Mouse (Mus musculus) embryonic facial prominence, embryonic 15.5 days (tissue): ENCODE measurements around the gene Cpvl. TPM values are rescaled to one million over a fixed set of nuclear protein-coding genes. Genes with fewer than 3 reads are reported as not detected.

Experiments
- ATAC-seq: fragments of 200-750 bp; cut with Nextera tagmentation; 2 replicates; pipeline ENCODE4 v1.8.0; 2017; ENCODE audit warnings: low read depth, moderate TSS enrichment; ENCODE audit not compliant: insufficient number of reproducible peaks, low FRiP score, low TSS enrichment
- H3K27ac ChIP-seq: fragments of 300-500 bp; sonication (generic); replicated peaks from 2 replicates; pipeline ENCODE4 v1.5.1; 2015; ENCODE audit warnings: mild to moderate bottlenecking, inconsistent platforms
- H3K27me3 ChIP-seq: fragments of 300-500 bp; sonication (generic); 2 replicates; pipeline ENCODE4 v1.6.1; 2015; ENCODE audit warnings: inconsistent platforms
- H3K36me3 ChIP-seq: fragments of 300-500 bp; sonication (generic); 2 replicates; pipeline ENCODE4 v1.6.1; 2015; ENCODE audit warnings: mild to moderate bottlenecking, inconsistent platforms
- H3K4me1 ChIP-seq: fragments of 300-500 bp; sonication (generic); 2 replicates; pipeline ENCODE4 v1.6.1; 2015; ENCODE audit warnings: inconsistent platforms
- H3K4me2 ChIP-seq: fragments of 300-500 bp; sonication (generic); replicated peaks from 2 replicates; pipeline ENCODE4 v1.6.1; 2015; ENCODE audit warnings: mild to moderate bottlenecking, inconsistent platforms
- H3K4me3 ChIP-seq: fragments of 300-500 bp; sonication (generic); replicated peaks from 2 replicates; pipeline ENCODE4 v1.5.1; 2015; ENCODE audit warnings: mild to moderate bottlenecking, inconsistent platforms
- H3K9ac ChIP-seq: fragments of 300-500 bp; sonication (generic); 2 replicates; pipeline ENCODE4 v1.6.1; 2015; ENCODE audit warnings: inconsistent platforms
- H3K9me3 ChIP-seq: fragments of 300-500 bp; sonication (generic); replicated peaks from 2 replicates; pipeline ENCODE4 v1.6.1; 2016; ENCODE audit warnings: inconsistent platforms
- WGBS: fragments of 180-500 bp; shearing (Covaris S2); methylation state at CpG from one replicate; pipeline ENCODE4 v1.1.7; 2015; 5-methylcytosine and 5-hydroxymethylcytosine counted together
- polyA plus RNA-seq: library from polyadenylated mRNA; unstranded; fragments of >200 nt; fragmentation: Nextera tagmentation; extraction: Ambion mirVana; gene quantifications from 2 replicates; pipeline ENCODE4 v1.2.1, GENCODE M21; 2015

Cpvl gene
- polyA plus RNA-seq, 1 experiment from 2014 or later, result not detected

GRCm38 (mm10) chr6:53931605-53932004, 46.9 kb downstream of the Cpvl start:
- H3K4me3 ChIP-seq, result no peak overlapping the region
- H3K4me2 ChIP-seq, result no peak overlapping the region
- H3K9me3 ChIP-seq, result no peaks in the 10 kb centered on the region
- no peaks in the 10 kb centered on the region for H3K36me3 ChIP-seq
- H3K9ac ChIP-seq, result no peak overlapping the region
- no peak overlapping the region for H3K27ac ChIP-seq
- no peaks in the 10 kb centered on the region for H3K27me3 ChIP-seq
- WGBS, result 30% methylated on average over 8 of the region's 8 CpGs
- 0 out of 2 replicates have a peak, but pooled peaks cover 10% of the 10 kb centered on the region for H3K4me1 ChIP-seq
- no peak for ATAC-seq

- Histone ChIP-seq H3K36me3 (no peaks in the 10 kb centered on the region), H3K4me1 (0 out of 2 replicates have a peak, but pooled peaks cover 10% of the 10 kb centered on the region), H3K9ac (no peak overlapping the region), H3K27ac (no peak overlapping the region), H3K4me2 (no peak overlapping the region), H3K4me3 (no peak overlapping the region), H3K9me3 (no peaks in the 10 kb centered on the region), H3K27me3 (no peaks in the 10 kb centered on the region)
- no peak for ATAC-seq
- WGBS, result 65% methylated on average over 4 of the region's 4 CpGs
Observed at GRCm38 (mm10) chr6:53929858-53930257, 48.6 kb downstream of the Cpvl start.

GRCm38 (mm10) chr6:53926197-53926596, 52.3 kb downstream of the Cpvl start:
- Histone ChIP-seq H3K27ac (no peak overlapping the region), H3K36me3 (no peaks in the 10 kb centered on the region)
- 75% methylated on average over 2 of the region's 2 CpGs for WGBS

GRCm38 (mm10) chr6:53925192-53925591, 53.3 kb downstream of the Cpvl start:
- ATAC-seq, result no peak
- 52% methylated on average over 8 of the region's 8 CpGs for WGBS
- Histone ChIP-seq H3K4me1 (no peaks in the 10 kb centered on the region), H3K9me3 (no peaks in the 10 kb centered on the region), H3K27ac (no peak overlapping the region), H3K27me3 (no peaks in the 10 kb centered on the region), H3K9ac (no peak overlapping the region), H3K4me2 (no peak overlapping the region), H3K36me3 (no peaks in the 10 kb centered on the region), H3K4me3 (no peak overlapping the region)

More at GRCm38 (mm10) chr6:53926197-53926596, 52.3 kb downstream of the Cpvl start:
- no peaks in the 10 kb centered on the region for H3K27me3 ChIP-seq
- no peak overlapping the region for H3K4me2 ChIP-seq
- ATAC-seq, result no peak
- H3K9me3 ChIP-seq, result no peaks in the 10 kb centered on the region
- H3K9ac ChIP-seq, result no peak overlapping the region
- no peak overlapping the region for H3K4me3 ChIP-seq
- 0 out of 2 replicates have a peak, but pooled peaks cover 3% of the 10 kb centered on the region for H3K4me1 ChIP-seq

- H3K4me1 ChIP-seq, result no peaks in the 10 kb centered on the region
- H3K27ac ChIP-seq, result no peak overlapping the region
- H3K36me3 ChIP-seq, result no peaks in the 10 kb centered on the region
- no peak overlapping the region for H3K9ac ChIP-seq
- H3K9me3 ChIP-seq, result no peaks in the 10 kb centered on the region
- 61% methylated on average over 7 of the region's 7 CpGs for WGBS
- H3K4me3 ChIP-seq, result no peak overlapping the region
- no peak for ATAC-seq
- H3K27me3 ChIP-seq, result no peaks in the 10 kb centered on the region
- H3K4me2 ChIP-seq, result no peak overlapping the region
Observed at GRCm38 (mm10) chr6:53920041-53920440, 58.4 kb downstream of the Cpvl start.

GRCm38 (mm10) chr6:53917026-53917558, 61.4 kb downstream of the Cpvl start:
- no peak overlapping the region for H3K4me2 ChIP-seq
- WGBS, result 83% methylated on average over 6 of the region's 6 CpGs
- no peak overlapping the region for H3K27ac ChIP-seq
- H3K4me3 ChIP-seq, result no peak overlapping the region
- no peaks in the 10 kb centered on the region for H3K27me3 ChIP-seq
- H3K36me3 ChIP-seq, result no peaks in the 10 kb centered on the region
- no peaks in the 10 kb centered on the region for H3K9me3 ChIP-seq
- ATAC-seq, result no peak
- H3K9ac ChIP-seq, result no peak overlapping the region
- no peaks in the 10 kb centered on the region for H3K4me1 ChIP-seq

- Histone ChIP-seq H3K9me3 (no peaks in the 10 kb centered on the region), H3K27ac (no peak overlapping the region), H3K9ac (no peak overlapping the region), H3K27me3 (no peaks in the 10 kb centered on the region), H3K36me3 (no peaks in the 10 kb centered on the region), H3K4me1 (no peaks in the 10 kb centered on the region), H3K4me2 (no peak overlapping the region), H3K4me3 (no peak overlapping the region)
- no peak for ATAC-seq
- 81% methylated on average over 3 of the region's 3 CpGs for WGBS
Observed at GRCm38 (mm10) chr6:53915347-53915746, 63.1 kb downstream of the Cpvl start.

- Histone ChIP-seq H3K4me3 (no peak overlapping the region), H3K4me2 (no peak overlapping the region), H3K27ac (no peak overlapping the region), H3K27me3 (no peaks in the 10 kb centered on the region), H3K9ac (no peak overlapping the region), H3K36me3 (no peaks in the 10 kb centered on the region), H3K9me3 (no peaks in the 10 kb centered on the region), H3K4me1 (no peaks in the 10 kb centered on the region)
- no peak for ATAC-seq
- 34% methylated on average over 7 of the region's 7 CpGs for WGBS
Observed at GRCm38 (mm10) chr6:53913151-53913550, 65.3 kb downstream of the Cpvl start.

GRCm38 (mm10) chr6:53912112-53912782, 66.2 kb downstream of the Cpvl start:
- 73% methylated on average over 6 of the region's 6 CpGs for WGBS
- no peak overlapping the region for H3K4me2 ChIP-seq
- no peaks in the 10 kb centered on the region for H3K9me3 ChIP-seq
- H3K36me3 ChIP-seq, result no peaks in the 10 kb centered on the region
- H3K27ac ChIP-seq, result no peak overlapping the region
- no peaks in the 10 kb centered on the region for H3K27me3 ChIP-seq
- ATAC-seq, result no peak
- no peak overlapping the region for H3K4me3 ChIP-seq
- no peak overlapping the region for H3K9ac ChIP-seq
- no peaks in the 10 kb centered on the region for H3K4me1 ChIP-seq

- Histone ChIP-seq H3K4me1 (peaks cover 10% of the 10 kb centered on the region; the same call in 1 of the 2 replicates), H3K27ac (no peak overlapping the region), H3K9me3 (no peaks in the 10 kb centered on the region), H3K4me2 (no peak overlapping the region), H3K27me3 (no peaks in the 10 kb centered on the region), H3K9ac (no peak overlapping the region), H3K36me3 (no peaks in the 10 kb centered on the region), H3K4me3 (no peak overlapping the region)
- ATAC-seq, result no peak
- WGBS, result 44% methylated on average over 3 of the region's 3 CpGs
Observed at GRCm38 (mm10) chr6:53909986-53910385, 68.5 kb downstream of the Cpvl start.

GRCm38 (mm10) chr6:53909446-53909845, 69.0 kb downstream of the Cpvl start:
- 27% methylated on average over 3 of the region's 5 CpGs for WGBS
- Histone ChIP-seq H3K4me3 (no peak overlapping the region), H3K9ac (no peak overlapping the region), H3K9me3 (no peaks in the 10 kb centered on the region), H3K36me3 (no peaks in the 10 kb centered on the region), H3K4me2 (no peak overlapping the region), H3K27ac (no peak overlapping the region), H3K4me1 (peaks cover 16% of the 10 kb centered on the region), H3K27me3 (no peaks in the 10 kb centered on the region)
- no peak for ATAC-seq

GRCm38 (mm10) chr6:53906871-53907270, 71.6 kb downstream of the Cpvl start:
- Histone ChIP-seq H3K4me2 (no peak overlapping the region), H3K36me3 (no peaks in the 10 kb centered on the region), H3K4me3 (no peak overlapping the region), H3K9ac (no peak overlapping the region), H3K4me1 (peaks cover 23% of the 10 kb centered on the region), H3K27ac (no peak overlapping the region), H3K9me3 (no peaks in the 10 kb centered on the region), H3K27me3 (no peaks in the 10 kb centered on the region)
- ATAC-seq, result no peak
- 53% methylated on average over 4 of the region's 4 CpGs for WGBS
